Mouse (Mus musculus) liver, embryonic 13.5 days (tissue): ENCODE results near the gene Cdc42ep1. TPM values are rescaled to one million over a fixed set of nuclear protein-coding genes. Genes with fewer than 3 reads are reported as not detected.
"Not testable (repeated sequence)": the region's sequence is repeated elsewhere in the genome, so short reads cannot be mapped to it uniquely, and the experiment has no call there.

Source experiments
- ATAC-seq: fragments of 200-750 bp; cut with Nextera tagmentation; 2 replicates; pipeline ENCODE4 v1.8.0; 2017; ENCODE audit warnings: low read depth, mild to moderate bottlenecking, moderate number of reproducible peaks, moderate library complexity
- DNase-seq: peaks from one replicate; pipeline ENCODE4 v3.0.0; 2022
- H3K27ac ChIP-seq: fragments of 300-500 bp; sonication (generic); 2 replicates; pipeline ENCODE4 v1.5.1; 2015; ENCODE audit warnings: moderate library complexity, mild to moderate bottlenecking, inconsistent platforms
- H3K27me3 ChIP-seq: fragments of 300-500 bp; sonication (generic); 2 replicates; pipeline ENCODE4 v1.6.1; 2015; ENCODE audit warnings: mild to moderate bottlenecking, inconsistent platforms
- H3K36me3 ChIP-seq: fragments of 300-500 bp; sonication (generic); 2 replicates; pipeline ENCODE4 v1.6.1; 2015; ENCODE audit warnings: mild to moderate bottlenecking, inconsistent platforms
- H3K4me1 ChIP-seq: fragments of 300-500 bp; sonication (generic); replicated peaks from 2 replicates; pipeline ENCODE4 v1.6.1; 2015; ENCODE audit warnings: inconsistent platforms
- H3K4me2 ChIP-seq: fragments of 300-500 bp; sonication (generic); 2 replicates; pipeline ENCODE4 v1.6.1; 2015; ENCODE audit warnings: inconsistent platforms, mild to moderate bottlenecking, moderate library complexity
- H3K4me3 ChIP-seq: fragments of 300-500 bp; sonication (generic); replicated peaks from 2 replicates; pipeline ENCODE4 v1.5.1; 2015; ENCODE audit warnings: mild to moderate bottlenecking, inconsistent platforms
- H3K9ac ChIP-seq: fragments of 300-500 bp; sonication (generic); 2 replicates; pipeline ENCODE4 v1.6.1; 2015; ENCODE audit warnings: mild to moderate bottlenecking, inconsistent platforms
- H3K9me3 ChIP-seq: fragments of 300-500 bp; sonication (generic); replicated peaks from 2 replicates; pipeline ENCODE4 v1.6.1; 2016; ENCODE audit warnings: inconsistent platforms
- WGBS: fragments of 180-500 bp; shearing (Covaris S2); methylation state at CpG from one replicate; pipeline ENCODE4 v1.1.7; 2015; ENCODE audit not compliant: insufficient replicate concordance; 5-methylcytosine and 5-hydroxymethylcytosine counted together
- polyA plus RNA-seq: library from polyadenylated mRNA; unstranded; fragments of >200 nt; fragmentation: Nextera tagmentation; extraction: Ambion mirVana; gene quantifications from 2 replicates; pipeline ENCODE4 v1.2.1, GENCODE M21; 2015

Cdc42ep1 gene
- polyA plus RNA-seq, 1 experiment from 2014 or later = 9.5 TPM

GRCm38 (mm10) chr15:78869775-78870174 is 27.4 kb downstream of the Cdc42ep1 start:
- no peak for ATAC-seq

GRCm38 (mm10) chr15:78872021-78872608 is 29.7 kb downstream of the Cdc42ep1 start:
- ATAC-seq (no peak), DNase-seq (no peak)
- Histone ChIP-seq H3K4me2 (no peak overlapping the region), H3K9ac (no peak overlapping the region), H3K4me3 (no peak overlapping the region), H3K36me3 (no peaks in the 10 kb centered on the region), H3K4me1 (peaks cover 31% of the 10 kb centered on the region), H3K9me3 (no peaks in the 10 kb centered on the region), H3K27me3 (no peaks in the 10 kb centered on the region), H3K27ac (no peak overlapping the region)
- 51% methylated on average over 5 of the region's 5 CpGs for WGBS

More at GRCm38 (mm10) chr15:78869775-78870174, 27.4 kb downstream of the Cdc42ep1 start:
- Histone ChIP-seq H3K4me1 (peaks cover 11% of the 10 kb centered on the region; the same call in 1 of the 2 replicates), H3K27ac (no peak overlapping the region), H3K9me3 (no peaks in the 10 kb centered on the region), H3K9ac (no peak overlapping the region), H3K27me3 (no peaks in the 10 kb centered on the region), H3K4me2 (no peak overlapping the region), H3K4me3 (no peak overlapping the region), H3K36me3 (no peaks in the 10 kb centered on the region)
- DNase-seq = no peak
- 17% methylated on average over 6 of the region's 6 CpGs for WGBS

GRCm38 (mm10) chr15:78873803-78874435 is 31.5 kb downstream of the Cdc42ep1 start:
- Histone ChIP-seq H3K36me3 (no peaks in the 10 kb centered on the region), H3K4me2 (no peak overlapping the region), H3K4me3 (no peak overlapping the region), H3K9ac (peak overlapping the region; percentile 11; the same call in 1 of the 2 replicates), H3K9me3 (no peaks in the 10 kb centered on the region), H3K27me3 (no peaks in the 10 kb centered on the region), H3K4me1 (peaks cover 38% of the 10 kb centered on the region), H3K27ac (peak overlapping the region; percentile 13; the same call in 1 of the 2 replicates)
- no peak for ATAC-seq
- WGBS = 58% methylated on average over 13 of the region's 13 CpGs
- no peak for DNase-seq

- Histone ChIP-seq H3K36me3 (0 out of 2 replicates have a peak, but pooled peaks cover 6% of the 10 kb centered on the region), H3K4me2 (no peak overlapping the region), H3K4me3 (no peak overlapping the region), H3K9me3 (no peaks in the 10 kb centered on the region), H3K9ac (no peak overlapping the region), H3K4me1 (peaks cover 48% of the 10 kb centered on the region), H3K27ac (0 out of 2 replicates have a peak overlapping the region, but pooled peaks have one; percentile 96), H3K27me3 (no peaks in the 10 kb centered on the region)
- ATAC-seq (no peak), DNase-seq (no peak)
- 75% methylated on average over 8 of the region's 8 CpGs for WGBS
Observed at GRCm38 (mm10) chr15:78874989-78875388, 32.6 kb downstream of the Cdc42ep1 start.

- 87% methylated on average over 5 of the region's 5 CpGs for WGBS
- no peaks in the 10 kb centered on the region for H3K9me3 ChIP-seq
- no peak overlapping the region for H3K4me3 ChIP-seq
- H3K9ac ChIP-seq = no peak overlapping the region
- ATAC-seq (no peak), DNase-seq (no peak)
- H3K36me3 ChIP-seq = peaks cover 12% of the 10 kb centered on the region; the same call in 1 of the 2 replicates
- H3K27ac ChIP-seq = peak overlapping the region; percentile 96
- H3K4me2 ChIP-seq = peak overlapping the region; percentile 87; the same call in 1 of the 2 replicates
- no peaks in the 10 kb centered on the region for H3K27me3 ChIP-seq
- H3K4me1 ChIP-seq = peaks cover 50% of the 10 kb centered on the region
Observed at GRCm38 (mm10) chr15:78875537-78875936, 33.1 kb downstream of the Cdc42ep1 start.

GRCm38 (mm10) chr15:78876258-78876696 is 33.9 kb downstream of the Cdc42ep1 start:
- ATAC-seq = peak; percentile 42
- Histone ChIP-seq H3K4me1 (peaks cover 50% of the 10 kb centered on the region), H3K27ac (peak overlapping the region; percentile 96), H3K4me3 (peak overlapping the region; percentile 91), H3K4me2 (peak overlapping the region; percentile 87), H3K27me3 (no peaks in the 10 kb centered on the region), H3K36me3 (peaks cover 19% of the 10 kb centered on the region), H3K9me3 (no peaks in the 10 kb centered on the region), H3K9ac (peak overlapping the region; percentile 93)
- DNase-seq = peak; percentile 65
- WGBS = under 1% methylated on average over 17 of the region's 17 CpGs

- Histone ChIP-seq H3K9ac (peak within 1 kb of the TSS; percentile 93), H3K4me3 (peak within 1 kb of the TSS; percentile 91), H3K4me2 (peak within 1 kb of the TSS; percentile 87), H3K27ac (peak within 1 kb of the TSS; percentile 96), H3K36me3 (peaks cover 28% of the 10 kb centered on the region), H3K9me3 (no peaks in the 10 kb centered on the region), H3K27me3 (no peaks in the 10 kb centered on the region), H3K4me1 (peaks cover 50% of the 10 kb centered on the region)
- peak; percentile 86 for ATAC-seq
- peak; percentile 85 for DNase-seq
- 1% methylated on average over 94 of the region's 95 CpGs for WGBS
Observed at GRCm38 (mm10) chr15:78876991-78877809, 34.8 kb downstream of the Cdc42ep1 start, which contains the start of gene Gga1. Gene Gga1, plus strand, starts transcription at chr15:78877190.

GRCm38 (mm10) chr15:78877810-78878390 is 35.5 kb downstream of the Cdc42ep1 start:
- Histone ChIP-seq H3K4me1 (peaks cover 53% of the 10 kb centered on the region), H3K27ac (peak overlapping the region; percentile 96), H3K4me2 (peak overlapping the region; percentile 87), H3K4me3 (peak overlapping the region; percentile 91), H3K9me3 (no peaks in the 10 kb centered on the region), H3K9ac (peak overlapping the region; percentile 93), H3K36me3 (peaks cover 35% of the 10 kb centered on the region), H3K27me3 (no peaks in the 10 kb centered on the region)
- ATAC-seq (no peak; the same call in 1 of the 2 replicates), DNase-seq (no peak)
- 1% methylated on average over 17 of the region's 17 CpGs for WGBS

GRCm38 (mm10) chr15:78878792-78879516 is 36.5 kb downstream of the Cdc42ep1 start:
- not testable (repeated sequence) for DNase-seq
- H3K4me3 ChIP-seq = peak overlapping the region; percentile 91; the same call in 1 of the 2 replicates

GRCm38 (mm10) chr15:78880432-78880831 is 38.0 kb downstream of the Cdc42ep1 start:
- DNase-seq = no peak
- Histone ChIP-seq H3K9ac (no peak overlapping the region), H3K4me1 (peaks cover 54% of the 10 kb centered on the region), H3K27me3 (no peaks in the 10 kb centered on the region), H3K27ac (no peak overlapping the region), H3K4me2 (no peak overlapping the region), H3K36me3 (peaks cover 59% of the 10 kb centered on the region), H3K9me3 (no peaks in the 10 kb centered on the region), H3K4me3 (no peak overlapping the region)
- WGBS = 87% methylated on average over 8 of the region's 8 CpGs
- ATAC-seq = no peak

More at GRCm38 (mm10) chr15:78878792-78879516, 36.5 kb downstream of the Cdc42ep1 start:
- peak overlapping the region; percentile 33 for H3K9ac ChIP-seq
- peak overlapping the region; percentile 96 for H3K27ac ChIP-seq
- H3K36me3 ChIP-seq = peaks cover 46% of the 10 kb centered on the region
- H3K4me1 ChIP-seq = peaks cover 62% of the 10 kb centered on the region
- peak overlapping the region; percentile 87 for H3K4me2 ChIP-seq
- ATAC-seq, H3K27me3 ChIP-seq, H3K9me3 ChIP-seq: not testable (repeated sequence)
- whole genome bisulfite sequencing = 24% methylated on average over 7 of the region's 7 CpGs
